In genomic region chr12:41494620-41495019, GRCm38 (mm10) we compare ENCODE assay signal across 10 mouse cellular contexts. TPM values are rescaled to one million over a fixed set of nuclear protein-coding genes. Genes with fewer than 3 reads are reported as not detected.
DNase-seq lines count a peak whose midpoint lies in the region; ATAC-seq and TF ChIP-seq lines count a peak whose summit lies in the region.
"Had no signal": no experiment of that assay in that cellular context is flagged by ENCODE, and none has a peak within 500 bp of the region (broad histone marks: within the 10 kb centered on the region; RNA-seq: fewer than 3 reads in every experiment).

No protein-coding gene starts in this region.

- DNase-seq in heart, adult 11 months: peak; percentile 93
- DNase-seq in thymus, adult 2 months: peak; percentile 7
- DNase-seq in thymus, postnatal 4 days: no peak
- DNase-seq in splenic B cell, adult 2 months (ENCODE audit: low read depth, low spot score): peak; percentile 45
- DNase-seq in left cerebral cortex, adult 11 months (ENCODE audit: low spot score): no peak

- no peak for TF ChIP-seq POLR2A in thymus, adult 2 months (IDR thresholded peaks at IDR 0.05; ENCODE audit: control insufficient read depth, extremely low read depth, insufficient read depth, low read length, poor library complexity)

- no peaks in the 10 kb centered on the region for H3K36me3 ChIP-seq in heart, embryonic 11.5 days (ENCODE audit: control insufficient read depth, insufficient read depth, low read length)
- H3K36me3 ChIP-seq in thymus, adult 2 months (ENCODE audit: control insufficient read depth, insufficient read depth, low read length): no peaks in the 10 kb centered on the region
- no peaks in the 10 kb centered on the region for H3K36me3 ChIP-seq in splenic B cell, adult 2 months (ENCODE audit: control insufficient read depth, insufficient read depth, low read length, poor library complexity, severe bottlenecking)
- H3K36me3 ChIP-seq: G1E; liver, embryonic 15.5 days had no signal

- ATAC-seq in heart, embryonic 11.5 days (replicated peaks; ENCODE audit: insufficient number of reproducible peaks, low FRiP score, low TSS enrichment): no peak
- peak; percentile 67 for ATAC-seq in inflammation-experienced regulatory T-cells, adult 6 months
- ATAC-seq in erythroid progenitor cell, adult 5-6 weeks (replicated peaks; ENCODE audit: low FRiP score, poor library complexity, severe bottlenecking): no peak

- 36% methylated on average over 10 of the region's 10 CpGs for WGBS in heart, embryonic 11.5 days (ENCODE audit: insufficient replicate concordance)
- 60% methylated on average over 10 of the region's 10 CpGs for WGBS in thymus, adult 2 months

- no peak for TF ChIP-seq CTCF in thymus, adult 2 months (IDR thresholded peaks at IDR 0.05; ENCODE audit: borderline replicate concordance, control insufficient read depth, extremely low read depth, insufficient read depth, low read length, poor library complexity)

- H3K4me3 ChIP-seq in heart, embryonic 11.5 days (ENCODE audit: low read depth, low read length): no peak overlapping the region
- H3K4me3 ChIP-seq in thymus, adult 2 months (ENCODE audit: control insufficient read depth, insufficient read depth, low read length): no peak overlapping the region
- H3K4me3 ChIP-seq: liver, embryonic 15.5 days had no signal

- H3K4me1 ChIP-seq in heart, embryonic 11.5 days (ENCODE audit: control insufficient read depth, insufficient read depth, low read length): no peaks in the 10 kb centered on the region
- H3K4me1 ChIP-seq in thymus, adult 2 months (replicated peaks; ENCODE audit: control insufficient read depth, insufficient read depth, low read length): no peaks in the 10 kb centered on the region
- H3K4me1 ChIP-seq: liver, embryonic 15.5 days had no signal

- no peak overlapping the region for H3K4me2 ChIP-seq in heart, embryonic 11.5 days
- H3K4me2 ChIP-seq: liver, embryonic 15.5 days had no signal

- H3K9ac ChIP-seq in heart, embryonic 11.5 days (ENCODE audit: low read depth, low read length): no peak overlapping the region; the same call in 1 of the 2 replicates
- H3K9ac ChIP-seq: liver, embryonic 15.5 days had no signal

- H3K27me3 ChIP-seq in heart, embryonic 11.5 days (ENCODE audit: control insufficient read depth, insufficient read depth, low read length): no peaks in the 10 kb centered on the region
- H3K27me3 ChIP-seq in thymus, adult 2 months (ENCODE audit: control insufficient read depth, insufficient read depth, low read length): no peaks in the 10 kb centered on the region
- no peaks in the 10 kb centered on the region for H3K27me3 ChIP-seq in splenic B cell, adult 2 months (ENCODE audit: control insufficient read depth, insufficient read depth, low read length, poor library complexity, severe bottlenecking)
- H3K27me3 ChIP-seq: liver, embryonic 15.5 days had no signal

- H3K9me3 ChIP-seq in heart, embryonic 11.5 days (replicated peaks; ENCODE audit: control insufficient read depth, low read length): no peaks in the 10 kb centered on the region
- H3K9me3 ChIP-seq: liver, embryonic 15.5 days had no signal

- H3K27ac ChIP-seq in heart, embryonic 11.5 days (ENCODE audit: low read depth, low read length): no peak overlapping the region
- H3K27ac ChIP-seq in thymus, adult 2 months (ENCODE audit: control insufficient read depth, insufficient read depth, low read length): no peak overlapping the region
- H3K27ac ChIP-seq: liver, embryonic 15.5 days had no signal

RNA-seq across cellular contexts. Expression of gene Lrrn3, which starts 8.4 kb away (rescaled TPM):
- polyA plus RNA-seq in heart, embryonic 11.5 days (2014; fragmentation: Nextera tagmentation; extraction: Ambion mirVana): 5.1 and 6.4 TPM in 2 replicates
- 0.26 TPM in 2 replicates for polyA plus RNA-seq in thymus, adult 2 months (2012; rRNA removed)
- polyA plus RNA-seq in inflammation-experienced regulatory T-cells, adult 6 months (2017; shearing (Covaris generic)): 1 to 10 TPM; 4.3 to 5.8 (median 5.0) TPM
- 0.36 TPM in 1 of 2 replicates, not detected in the other for total RNA-seq in erythroid progenitor cell, adult 5-6 weeks (2015; ENCODE audit: low replicate concordance)
- total RNA-seq in erythroid progenitor cell, adult 5-6 weeks (2017; ENCODE audit: low replicate concordance): 0.30 and 0.51 TPM in 2 replicates
- polyA plus RNA-seq: G1E had no signal

Comparison
In these comparisons a context has a peak if more than half of its experiments do, and no peak if none do; other contexts are left out.
1. DNase-seq: peak in heart, adult 11 months (single experiment), thymus, adult 2 months (single experiment) and splenic B cell, adult 2 months (single experiment); none in thymus, postnatal 4 days (single experiment) and left cerebral cortex, adult 11 months (single experiment).